Mouse (Mus musculus) heart, embryonic 12.5 days (tissue): ENCODE results near the gene Usp50. TPM values are rescaled to one million over a fixed set of nuclear protein-coding genes. Genes with fewer than 3 reads are reported as not detected.

Experiments used
- ATAC-seq: fragments of 200-750 bp; cut with Nextera tagmentation; 2 replicates; pipeline ENCODE4 v1.8.0; 2017; ENCODE audit warnings: moderate TSS enrichment, moderate library complexity; ENCODE audit not compliant: insufficient number of reproducible peaks, low FRiP score
- H3K27ac ChIP-seq: fragments of 300-500 bp; sonication (generic); 2 replicates; pipeline ENCODE4 v1.5.1; 2016; ENCODE audit warnings: mild to moderate bottlenecking, moderate library complexity; ENCODE audit not compliant: poor library complexity, severe bottlenecking
- H3K27me3 ChIP-seq: fragments of 300-500 bp; sonication (generic); replicated peaks from 2 replicates; pipeline ENCODE4 v1.6.1; 2016; ENCODE audit warnings: mild to moderate bottlenecking, moderate library complexity
- H3K36me3 ChIP-seq: fragments of 300-500 bp; sonication (generic); 2 replicates; pipeline ENCODE4 v1.6.1; 2016; ENCODE audit warnings: mild to moderate bottlenecking, moderate library complexity
- H3K4me1 ChIP-seq: fragments of 300-500 bp; sonication (generic); replicated peaks from 2 replicates; pipeline ENCODE4 v1.6.1; 2016; ENCODE audit warnings: mild to moderate bottlenecking
- H3K4me2 ChIP-seq: fragments of 300-500 bp; sonication (generic); 2 replicates; pipeline ENCODE4 v1.6.1; 2016; ENCODE audit warnings: mild to moderate bottlenecking, moderate library complexity
- H3K4me3 ChIP-seq: fragments of 300-500 bp; sonication (generic); 2 replicates; pipeline ENCODE4 v1.5.1; 2016; ENCODE audit warnings: mild to moderate bottlenecking
- H3K9ac ChIP-seq: fragments of 300-500 bp; sonication (generic); 2 replicates; pipeline ENCODE4 v1.6.1; 2016; ENCODE audit warnings: mild to moderate bottlenecking, moderate library complexity
- H3K9me3 ChIP-seq: fragments of 300-500 bp; sonication (generic); replicated peaks from 2 replicates; pipeline ENCODE4 v1.6.1; 2016; ENCODE audit warnings: mild to moderate bottlenecking, moderate library complexity
- WGBS: fragments of 180-500 bp; shearing (Covaris S2); methylation state at CpG from one replicate; pipeline ENCODE4 v1.1.7; 2016; 5-methylcytosine and 5-hydroxymethylcytosine counted together
- polyA plus RNA-seq: library from polyadenylated mRNA; unstranded; fragments of >200 nt; fragmentation: Nextera tagmentation; extraction: Ambion mirVana; gene quantifications from 2 replicates; pipeline ENCODE4 v1.2.1, GENCODE M21; 2016

The Usp50 gene
- polyA plus RNA-seq, 1 experiment from 2014 or later = 3.0 TPM

GRCm38 (mm10) chr2:126663481-126663880, 119.8 kb downstream of the Usp50 start:
- no peak for ATAC-seq
- Histone ChIP-seq H3K36me3 (0 out of 2 replicates have a peak, but pooled peaks cover 4% of the 10 kb centered on the region), H3K9ac (no peak overlapping the region), H3K27ac (no peak overlapping the region), H3K4me1 (no peaks in the 10 kb centered on the region), H3K9me3 (no peaks in the 10 kb centered on the region), H3K4me3 (no peak overlapping the region), H3K4me2 (no peak overlapping the region), H3K27me3 (no peaks in the 10 kb centered on the region)
- WGBS = 57% methylated on average over 4 of the region's 4 CpGs

Other genes starting within 250 kb of the Usp50 start
- gene Slc27a2, start 231.1 kb downstream of the Usp50 start, polyA plus RNA-seq = 0.17 and 0.86 TPM in 2 replicates
- gene Hdc, start 164.2 kb downstream of the Usp50 start, polyA plus RNA-seq = 3.1 and 3.4 TPM in 2 replicates
- 38.8 and 39.0 TPM in 2 replicates for gene Gabpb1, start 107.1 kb downstream of the Usp50 start, polyA plus RNA-seq
- gene Usp8, start 76.1 kb downstream of the Usp50 start, polyA plus RNA-seq = 37.5 and 39.1 TPM in 2 replicates
- gene Trpm7, start 92.8 kb upstream of the Usp50 start, polyA plus RNA-seq = 46.7 and 50.4 TPM in 2 replicates
- 33.5 and 35.0 TPM in 2 replicates for gene Sppl2a, start 149.8 kb upstream of the Usp50 start, polyA plus RNA-seq
- 11.9 and 12.3 TPM in 2 replicates for gene Ap4e1, start 225.2 kb upstream of the Usp50 start, polyA plus RNA-seq